Mouse (Mus musculus) cerebellum, adult 2 months (tissue): ENCODE measurements around the gene Gm7075.

Experiments used
- CTCF ChIP-seq: fragments of 200-500 bp; IDR thresholded peaks from 2 replicates; pipeline ENCODE4 v1.5.1; 2011; ENCODE audit warnings: low read depth, mild to moderate bottlenecking, control low read depth, low read length, moderate library complexity, borderline replicate concordance; ENCODE audit not compliant: insufficient read depth
- POLR2A ChIP-seq: fragments of 200-500 bp; IDR thresholded peaks from 2 replicates; pipeline ENCODE4 v1.6.1; 2011; ENCODE audit warnings: low read length, control low read depth, borderline replicate concordance; ENCODE audit not compliant: insufficient read depth

DNA sequence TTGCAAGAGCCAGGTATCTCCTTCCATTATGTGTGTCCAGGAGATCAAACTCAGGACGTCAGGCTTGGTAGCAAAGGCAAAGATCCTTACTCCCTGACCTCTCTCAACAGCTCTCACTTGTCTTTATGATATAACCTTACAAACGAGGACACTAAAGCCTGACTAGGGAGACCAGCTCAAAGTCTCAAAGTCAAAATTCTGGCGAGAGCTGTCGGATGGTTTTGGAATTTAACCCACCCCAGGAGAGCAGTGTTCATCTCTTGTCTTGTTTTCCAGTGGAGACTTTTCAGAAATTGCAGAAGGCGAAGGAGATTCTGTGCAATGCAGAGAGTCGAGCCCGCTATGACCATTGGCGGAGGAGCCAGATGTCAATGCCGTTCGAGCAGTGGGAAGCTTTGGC lies 24.6 kb downstream of the Gm7075 start:
- TF ChIP-seq CTCF (no peak), POLR2A (no peak)
